Mouse (Mus musculus) adrenal gland, adult (tissue): Measurements from ENCODE around the gene Asb4.
A peak's percentile ranks its signal among the peaks of the same experiment; 100 is the strongest.
"Not testable (repeated sequence)": the region's sequence is repeated elsewhere in the genome, so short reads cannot be mapped to it uniquely, and the experiment has no call there.

Source experiments
- DNase-seq, 2 experiments: peaks; one replicate each; pipeline ENCODE4 v3.0.0; 2022 to 2023; ENCODE audit warnings: low spot score in 1 of 2; ENCODE audit not compliant: inconsistent age in 2 of 2

Gene Asb4

DNA sequence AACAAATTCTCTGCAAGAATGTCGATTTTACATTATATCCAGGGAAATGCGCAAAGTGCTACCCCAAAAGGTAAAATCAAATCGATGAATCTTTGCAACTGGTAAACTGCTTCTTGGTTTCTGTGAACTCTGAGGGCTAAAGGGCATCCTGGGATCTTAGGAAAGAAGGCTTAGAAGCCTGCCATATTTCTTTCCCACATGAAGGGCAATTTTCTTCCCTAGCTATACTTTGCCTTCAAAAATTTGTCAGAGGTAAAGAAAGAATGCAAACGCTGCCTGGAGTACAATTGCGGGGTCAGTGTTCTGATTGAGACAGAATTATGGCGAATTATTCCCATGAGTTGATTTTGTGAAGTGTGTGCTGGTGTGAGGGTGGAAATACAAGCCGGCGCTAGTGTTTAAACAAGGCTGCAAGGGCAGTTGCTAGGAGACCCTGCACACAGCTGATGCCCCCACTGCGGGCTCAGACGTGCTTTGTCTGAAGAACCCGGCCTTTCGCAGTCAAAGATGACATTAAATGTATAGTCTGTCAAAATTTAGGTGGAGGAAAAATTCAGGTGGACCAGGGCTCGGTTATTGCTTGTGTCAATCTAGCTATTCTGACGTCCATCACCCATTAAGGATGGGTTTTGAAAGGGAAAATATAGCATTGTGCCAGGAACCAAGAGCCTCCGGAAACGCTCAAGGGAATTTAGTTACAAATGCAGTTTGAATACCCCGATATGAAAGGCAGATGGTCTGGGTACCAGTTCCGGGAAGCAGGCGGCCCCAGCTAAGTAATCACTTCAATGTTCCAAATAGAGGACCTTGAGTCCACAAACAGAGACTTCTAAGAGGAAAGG lies at the start of gene Asb4:
Gene Asb4 (plus strand): TSS at position 51 of the 842 bp plus-strand sequence.
- no peak for DNase-seq

DNA sequence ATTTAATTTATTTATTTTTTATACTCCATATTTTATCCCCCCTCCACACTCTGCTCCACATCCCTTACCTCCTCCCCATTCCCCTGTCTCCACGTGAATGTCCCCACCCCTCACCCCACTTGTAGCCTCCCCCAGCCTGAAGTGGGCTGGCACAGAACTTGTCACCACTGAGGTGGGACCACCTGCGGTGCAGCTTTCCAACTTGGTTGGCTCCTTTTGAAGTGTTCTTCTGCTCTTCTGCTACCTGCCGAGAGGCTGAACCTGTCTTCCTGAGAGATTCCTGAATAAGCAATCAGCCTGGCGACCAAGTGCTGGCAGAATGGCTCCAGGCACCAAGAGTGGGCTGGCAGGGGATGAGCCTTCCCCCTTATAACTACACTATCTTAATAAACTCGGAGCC lies 49.2 kb upstream of the Asb4 start:
- DNase-seq: no peak

DNA sequence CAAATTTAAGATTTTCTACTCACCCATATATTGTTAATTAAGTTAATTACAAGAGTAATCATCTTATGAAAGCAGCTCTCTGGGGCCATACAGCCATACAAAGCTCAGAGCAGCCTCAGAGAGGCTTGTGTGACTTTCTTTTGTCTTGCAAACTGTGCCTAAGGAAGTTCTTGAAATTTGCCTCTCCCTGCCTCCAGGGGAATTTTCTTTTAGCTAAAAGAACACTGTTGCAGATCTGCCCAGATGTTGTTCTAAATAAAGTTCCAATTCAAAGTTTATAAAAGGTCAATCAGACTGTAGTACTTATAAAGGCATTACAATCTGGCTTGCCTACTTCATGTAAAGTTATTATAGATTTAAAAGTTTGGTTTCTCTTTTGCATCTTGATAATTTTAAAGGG lies 47.2 kb upstream of the Asb4 start:
- DNase-seq: not testable (repeated sequence)

DNA sequence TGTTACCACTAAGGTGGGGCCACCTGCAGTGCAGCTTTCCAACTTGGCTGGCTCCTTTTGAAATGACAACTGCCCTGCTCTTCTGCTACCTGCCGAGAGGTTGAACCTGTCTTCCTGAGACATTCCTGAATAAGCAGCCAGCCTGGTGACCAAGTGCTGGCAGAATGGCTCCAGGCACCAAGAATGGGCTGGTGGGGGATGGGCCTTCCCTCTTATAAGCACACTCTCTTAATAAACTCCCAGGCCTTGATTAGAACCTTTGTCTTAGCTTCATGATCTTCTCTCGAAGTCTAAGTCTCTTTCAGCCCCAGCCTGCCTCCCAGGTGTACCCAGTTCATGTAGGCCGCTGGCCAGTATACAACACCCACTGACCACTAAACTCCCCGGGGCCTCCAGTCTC lies 44.4 kb upstream of the Asb4 start:
- not testable (repeated sequence) for DNase-seq

DNA sequence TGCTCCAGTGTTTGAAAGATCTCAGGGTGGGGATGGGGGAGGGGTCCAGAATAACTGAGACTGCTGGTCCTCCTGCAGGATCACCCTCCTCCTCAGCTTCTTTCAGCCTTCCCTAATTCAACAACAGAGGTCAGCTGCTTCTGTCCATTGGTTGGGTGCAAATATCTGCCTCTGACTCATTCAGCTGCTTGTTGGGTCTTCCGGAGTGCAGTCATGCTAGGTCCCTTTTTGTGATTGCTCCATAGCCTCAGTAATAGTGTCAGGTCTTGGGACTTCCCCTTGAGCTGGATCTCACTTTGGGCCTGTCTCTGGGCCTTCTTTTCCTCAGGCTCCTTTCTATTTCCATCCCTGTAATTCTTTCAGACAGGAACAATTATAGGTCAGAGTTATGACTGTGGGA lies 43.9 kb upstream of the Asb4 start:
- DNase-seq: not testable (repeated sequence)

DNA sequence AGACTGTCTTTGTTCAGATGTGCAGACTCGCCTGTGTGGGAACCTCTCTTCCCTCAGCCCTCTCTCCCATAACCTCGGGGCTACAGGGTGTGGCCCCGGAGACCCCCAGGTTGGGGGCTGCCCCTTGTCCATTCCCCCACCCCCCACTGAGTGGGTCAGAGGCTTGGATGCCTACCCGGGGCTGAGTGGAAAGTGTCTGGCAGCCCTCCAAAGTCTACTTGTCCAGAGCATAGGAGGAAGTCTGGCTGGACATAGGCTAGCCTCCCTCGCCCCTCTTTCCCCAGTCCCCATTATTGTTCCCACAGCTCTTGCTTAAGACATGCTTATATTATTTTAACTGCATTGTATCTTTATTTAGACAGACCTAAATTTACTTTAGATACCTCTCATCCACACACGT lies 38.9 kb upstream of the Asb4 start:
- no peak for DNase-seq

DNA sequence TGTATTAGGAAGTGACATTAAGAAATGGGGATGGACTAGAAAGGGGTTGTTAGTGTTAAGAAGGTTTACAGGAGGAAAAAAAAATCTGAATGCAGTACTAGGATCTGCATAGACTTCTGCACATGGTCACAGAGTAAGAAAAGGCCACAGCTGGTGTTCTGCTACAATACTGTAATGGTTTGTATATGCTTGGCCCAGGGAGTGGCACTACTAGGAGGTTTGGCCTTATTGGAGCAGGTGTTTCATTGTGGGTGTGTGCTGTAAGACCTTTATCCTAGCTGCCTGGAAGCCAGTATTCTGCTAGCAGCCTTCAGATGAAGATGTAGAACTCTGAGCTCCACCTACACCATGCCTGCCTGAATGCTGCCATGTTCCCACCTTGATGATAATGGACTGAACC lies 25.3 kb upstream of the Asb4 start:
- DNase-seq: no peak

DNA sequence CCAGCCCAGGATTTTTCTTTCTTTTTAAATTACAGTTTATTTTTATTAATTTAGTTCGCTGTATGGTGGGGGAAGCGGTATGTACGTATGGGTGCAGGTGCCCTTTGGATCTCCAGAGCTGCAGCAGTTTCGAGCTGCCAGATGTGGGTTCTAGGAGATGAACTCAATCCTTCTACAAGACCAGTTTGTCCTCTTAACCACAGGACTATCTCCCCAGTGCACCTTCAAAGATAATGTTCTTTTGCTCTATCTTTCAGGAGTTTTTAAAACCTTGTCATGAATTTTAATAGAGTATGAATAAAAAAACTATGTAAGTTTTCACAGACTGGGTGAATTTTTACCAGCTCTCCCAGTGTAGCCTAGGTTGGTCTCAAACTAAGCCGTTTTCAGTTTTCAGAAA lies 22.8 kb upstream of the Asb4 start:
- DNase-seq: no peak

DNA sequence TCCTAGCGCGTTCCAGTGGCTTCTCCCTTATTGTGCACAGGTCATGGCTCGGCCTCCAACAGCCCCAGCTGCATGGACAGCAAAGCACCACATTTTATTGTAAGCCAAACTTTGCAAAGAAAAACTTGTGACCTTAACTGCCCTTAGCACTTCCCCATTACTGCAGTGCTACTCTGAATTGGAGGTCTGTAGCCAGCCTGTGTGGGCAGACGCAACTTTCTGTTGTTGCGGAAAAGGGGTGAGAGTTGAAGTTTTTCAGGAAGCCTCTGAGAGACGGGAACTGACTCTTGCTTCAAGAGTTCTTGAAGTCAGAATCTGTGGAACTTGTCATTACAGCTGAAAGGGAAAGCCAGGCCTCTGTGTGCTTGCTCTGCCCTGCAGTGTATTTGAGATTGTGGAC lies 21.2 kb upstream of the Asb4 start:
- DNase-seq: peak in 1 of 2 experiments; percentile 23

DNA sequence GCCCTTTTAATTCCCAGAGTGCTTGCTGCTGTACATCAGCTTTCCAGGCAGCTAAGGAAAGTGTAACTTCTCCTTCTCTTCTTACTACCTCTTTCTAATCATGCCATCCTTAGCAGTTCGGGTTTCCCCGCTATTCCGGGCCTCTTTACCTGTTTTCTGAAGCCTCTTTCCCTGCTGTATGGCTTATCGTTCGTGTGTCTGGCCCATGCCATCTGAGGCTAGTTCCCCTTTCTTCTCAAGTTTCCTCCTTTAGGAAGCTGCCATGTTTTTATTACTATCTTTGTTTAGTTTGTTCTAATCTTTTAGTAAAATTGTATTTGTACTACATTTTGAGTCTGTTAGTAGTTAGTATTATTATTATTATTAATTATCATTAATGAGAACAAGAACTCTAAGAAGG lies 17.3 kb upstream of the Asb4 start:
- DNase-seq: no peak

DNA sequence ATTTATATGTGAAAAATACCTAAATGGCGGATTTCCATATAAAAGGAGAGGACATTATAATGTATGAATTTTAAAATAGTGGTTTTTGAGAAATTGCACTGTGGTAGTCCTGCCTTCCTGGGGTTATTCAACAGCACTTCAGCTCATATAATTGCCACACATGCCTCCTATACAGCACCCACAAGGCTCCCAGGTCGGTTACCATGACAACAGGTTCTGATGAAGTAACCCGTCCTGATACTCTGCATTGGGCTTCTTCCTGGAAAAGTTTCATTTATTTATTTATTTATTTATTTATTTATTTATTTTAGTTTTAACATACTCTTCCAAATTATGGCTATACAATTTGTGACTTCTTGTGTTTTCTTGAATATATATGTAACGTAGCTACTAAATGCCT lies 6.3 kb upstream of the Asb4 start:
- DNase-seq: no peak

DNA sequence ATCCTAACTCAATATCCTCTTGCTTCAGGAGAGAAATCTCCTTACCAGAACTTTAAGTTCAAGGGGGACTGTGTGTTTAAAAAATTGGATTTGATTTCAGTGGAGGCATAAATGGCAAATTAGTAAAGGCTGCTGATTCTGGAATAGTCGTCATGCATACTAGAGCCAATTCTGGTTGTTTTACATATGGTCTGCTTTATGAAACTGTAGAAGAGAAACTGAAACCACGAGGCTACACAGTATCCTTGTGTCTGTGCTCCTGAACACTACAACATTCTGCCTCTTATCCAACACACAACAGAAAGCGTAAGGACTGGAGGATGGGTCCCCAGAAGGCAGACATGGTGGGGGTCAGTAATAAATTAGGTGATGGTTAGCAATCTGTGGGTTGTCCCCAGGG lies 4.1 kb upstream of the Asb4 start:
- no peak for DNase-seq

DNA sequence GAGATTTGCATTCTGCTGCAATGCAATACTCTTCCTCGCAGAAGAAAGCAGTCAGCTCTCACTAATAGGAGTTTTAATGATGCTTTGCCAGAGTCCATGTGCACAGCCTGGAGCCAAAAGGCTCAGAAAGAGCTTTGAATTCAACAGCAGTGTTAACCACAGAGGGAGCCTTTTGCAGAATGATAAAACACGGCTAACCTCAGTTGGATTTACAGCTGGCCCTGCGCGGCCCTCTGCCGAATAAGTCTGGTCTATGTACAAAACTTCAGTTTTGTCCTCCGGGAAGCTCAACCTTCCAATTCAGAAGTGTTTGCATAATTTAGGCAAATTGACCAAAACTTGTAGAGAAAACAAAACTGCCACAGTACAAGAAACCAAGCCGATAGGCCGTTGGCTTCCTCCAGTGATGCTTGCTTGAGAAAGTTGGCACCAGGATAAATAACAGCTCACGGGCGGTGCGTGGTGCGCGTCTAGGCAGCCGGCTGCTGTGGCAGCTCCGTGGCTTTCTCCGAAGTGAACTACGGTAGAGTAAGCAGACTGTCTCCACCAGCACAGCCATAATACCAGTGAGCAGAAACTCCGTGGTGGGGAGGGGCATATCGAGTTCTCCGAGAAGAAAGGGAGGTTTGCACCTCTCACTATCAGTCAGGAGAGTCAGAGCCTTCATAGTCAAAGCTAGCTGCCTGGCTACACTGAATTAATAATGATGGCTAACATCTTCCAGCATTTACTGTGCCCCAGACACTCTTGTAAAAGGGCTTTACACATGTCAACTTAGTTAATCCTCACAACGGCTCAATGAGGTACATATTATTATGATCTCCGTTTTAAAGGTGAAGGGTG lies 3.2 kb upstream of the Asb4 start:
- peak in 1 of 2 experiments; percentile 53 for DNase-seq

DNA sequence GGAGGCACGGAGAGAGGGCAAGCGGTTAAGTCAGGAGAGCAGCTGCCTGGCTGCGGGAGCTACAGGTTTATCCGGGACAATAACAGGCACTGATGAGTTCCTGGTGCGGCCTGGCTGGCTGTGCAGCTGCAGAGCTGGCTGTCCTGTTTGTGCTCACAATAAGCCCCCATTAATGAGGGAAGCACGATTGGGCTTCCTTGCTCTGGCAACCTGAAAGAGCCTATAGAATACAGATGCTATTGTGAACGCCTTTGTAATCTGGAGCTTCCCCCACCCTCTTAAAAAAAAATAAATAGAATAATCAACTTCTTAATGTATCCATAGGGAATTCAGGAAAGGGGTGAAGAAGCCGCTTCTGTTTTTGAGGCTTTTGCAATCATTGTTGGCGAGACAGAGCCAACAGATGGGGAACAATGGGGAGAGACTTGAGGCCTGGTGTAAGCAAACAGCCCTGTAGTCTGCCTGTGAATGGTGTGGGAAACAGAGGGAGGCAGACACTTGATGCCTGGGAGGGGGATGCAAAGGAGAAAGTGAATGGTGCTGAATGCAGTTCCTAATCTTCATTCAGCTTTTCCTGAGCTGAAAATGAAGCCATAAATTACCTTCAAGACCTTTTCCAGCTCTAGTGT lies 2.4 kb upstream of the Asb4 start:
- no peak for DNase-seq

DNA sequence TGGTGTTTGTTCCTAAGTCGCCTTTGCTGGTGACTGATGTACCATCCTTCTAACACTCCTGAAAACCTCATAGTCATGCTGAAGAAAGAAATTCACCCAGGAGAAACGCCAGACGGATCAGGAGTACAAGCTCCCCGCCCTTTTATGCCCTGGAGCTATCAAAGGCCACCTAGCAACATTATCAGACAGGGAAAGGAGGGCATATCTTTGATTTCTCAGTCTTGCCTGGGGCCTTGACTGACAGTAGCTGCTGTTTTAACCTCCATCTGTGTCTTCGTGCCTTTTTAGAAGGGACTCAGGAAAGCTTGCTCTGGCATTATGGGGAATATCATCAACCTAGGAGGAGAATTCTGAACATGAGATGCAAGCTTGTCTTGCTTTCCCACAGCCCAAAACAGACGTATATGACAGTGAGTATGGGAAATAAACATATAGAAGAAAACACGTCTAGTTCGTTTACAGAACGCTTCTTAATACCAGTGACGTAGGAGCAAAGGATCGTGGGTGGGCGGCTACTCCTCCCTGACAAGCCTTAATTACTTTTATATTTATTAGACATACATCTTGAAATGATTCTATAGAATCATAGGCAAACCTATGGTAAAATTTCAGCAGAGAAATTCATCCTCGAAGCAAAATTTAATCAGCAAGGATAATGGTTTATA lies 1.1 kb upstream of the Asb4 start:
- no peak for DNase-seq

DNA sequence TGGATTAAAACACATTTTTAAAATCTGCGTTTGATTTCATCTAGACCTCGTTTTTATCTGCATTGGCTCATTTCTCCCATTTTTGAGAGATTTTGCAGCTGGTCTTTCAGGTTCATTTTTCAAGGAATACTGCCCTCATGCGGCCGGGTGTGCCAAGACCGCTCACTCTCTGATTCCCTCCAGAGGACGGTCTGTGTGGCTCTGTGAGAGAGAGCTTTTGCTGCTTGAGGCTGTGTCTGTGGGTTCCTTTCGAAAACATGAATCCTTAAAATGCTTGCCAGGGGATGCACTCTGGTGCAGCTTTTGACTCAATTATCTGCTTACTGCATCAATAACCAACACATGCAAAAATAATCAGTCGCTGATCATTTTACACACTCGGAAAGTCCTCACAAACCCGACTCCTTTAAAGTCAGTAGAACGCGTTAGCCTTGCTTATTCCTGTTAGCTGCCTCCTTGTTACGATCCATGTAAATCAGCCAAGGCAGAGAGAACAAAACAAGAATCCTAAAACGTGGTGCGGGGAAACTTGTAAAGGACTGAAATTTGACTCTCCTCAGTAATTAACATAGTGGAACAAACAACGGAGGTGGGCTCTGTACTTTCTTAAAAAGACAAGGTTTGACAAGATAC lies 487 bp upstream of the Asb4 start:
- peak; percentile 78 to 94 for DNase-seq

DNA sequence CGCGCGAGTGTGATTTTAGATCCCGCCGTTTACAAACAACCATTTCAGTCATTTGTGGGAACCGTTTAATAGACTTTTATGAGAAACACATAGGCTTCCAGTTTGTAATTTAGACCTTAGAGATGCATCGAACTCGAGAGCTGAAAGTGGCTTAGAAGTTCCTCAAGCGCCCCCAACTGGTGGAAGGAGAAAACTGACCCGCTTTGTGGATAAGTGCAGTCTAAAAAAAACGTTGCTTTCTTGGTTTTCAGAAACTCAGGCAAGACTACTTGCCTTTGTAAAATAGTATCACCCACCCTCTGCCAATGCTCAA lies 948 bp downstream of the Asb4 start:
- peak; percentile 53 to 89 for DNase-seq

DNA sequence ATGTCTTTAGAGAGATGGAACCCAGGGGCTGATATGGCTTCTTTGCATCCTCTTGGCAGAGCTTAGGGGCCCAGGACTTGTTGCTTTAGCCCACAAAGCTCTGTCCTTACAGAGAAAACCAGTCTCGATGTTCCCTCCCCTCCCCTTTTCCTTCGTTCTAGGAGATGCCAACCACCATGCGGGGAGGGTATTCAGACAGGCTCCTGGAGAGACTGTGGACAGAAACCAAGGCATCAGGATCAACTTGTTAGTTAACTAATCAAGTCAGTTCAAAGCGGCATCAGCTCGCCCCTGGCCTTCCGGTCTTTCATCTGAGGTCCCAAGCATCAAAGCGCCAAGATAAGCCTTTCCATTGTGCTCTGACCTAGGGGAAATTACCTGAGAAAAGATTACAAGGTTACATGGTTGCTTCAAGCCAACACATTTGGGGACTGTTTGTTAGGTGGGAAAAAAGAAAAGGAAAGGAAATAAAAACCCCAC lies 2.0 kb downstream of the Asb4 start:
- DNase-seq: no peak

DNA sequence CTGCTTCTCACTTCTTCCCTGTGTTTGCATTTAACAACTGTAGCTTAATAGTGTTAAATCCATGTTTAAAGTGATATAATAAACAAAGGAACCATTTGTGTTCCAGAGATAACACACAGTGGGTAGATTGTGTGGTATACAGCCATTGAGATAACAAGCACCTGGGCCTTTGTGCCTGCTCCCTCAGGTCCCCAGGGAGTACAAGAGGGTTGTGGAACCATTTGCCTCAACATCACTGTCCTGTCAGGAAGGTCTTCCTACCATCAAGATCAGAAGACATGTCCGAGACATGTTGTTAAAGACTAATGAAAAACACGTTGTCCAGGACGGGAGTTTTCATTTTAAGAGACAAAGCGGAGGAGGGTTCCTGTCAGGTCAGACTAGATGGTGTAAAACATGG lies 3.3 kb downstream of the Asb4 start:
- no peak for DNase-seq

DNA sequence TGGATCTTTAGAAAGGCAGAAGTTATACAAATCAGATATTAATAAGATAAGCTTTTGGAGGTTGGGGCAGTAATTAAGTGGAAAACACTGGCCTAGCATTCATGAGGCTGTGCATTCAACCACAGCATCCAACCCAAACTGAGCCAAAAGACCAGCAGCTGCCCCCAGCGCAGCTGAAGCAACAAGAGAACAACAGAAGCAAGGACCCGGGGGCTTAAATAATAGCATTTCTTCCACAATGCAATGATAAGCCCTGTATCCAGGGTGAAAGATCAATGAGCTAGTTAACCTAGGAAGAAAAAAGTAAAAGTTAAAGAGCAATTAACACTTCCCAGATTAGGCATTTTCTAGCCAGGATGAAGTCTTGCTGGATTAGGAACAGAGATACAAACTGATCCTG lies 4.2 kb downstream of the Asb4 start:
- DNase-seq: no peak

DNA sequence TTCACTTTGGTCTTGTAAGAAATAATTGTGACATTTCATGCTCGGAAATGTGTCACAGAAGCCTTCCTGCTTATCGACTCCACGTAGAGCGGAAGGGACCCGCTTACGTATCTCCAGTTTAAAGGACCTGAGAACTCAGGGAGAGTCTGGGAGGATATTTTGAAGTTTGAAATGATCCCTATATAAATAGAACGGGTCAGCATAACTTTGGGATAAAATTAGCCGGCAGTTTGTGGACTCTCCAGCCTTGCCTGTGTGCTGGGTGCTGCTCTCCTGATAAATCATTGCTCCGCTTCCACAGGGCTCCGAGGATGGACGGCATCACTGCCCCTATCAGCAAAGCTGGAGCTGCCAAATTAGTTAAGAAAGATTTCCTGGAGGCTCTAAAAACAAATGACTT lies 7.1 kb downstream of the Asb4 start:
- DNase-seq: peak in 1 of 2 experiments; percentile 62
